Mouse (Mus musculus): Measurements from ENCODE around the gene Foxc1. TPM values are rescaled to one million over a fixed set of nuclear protein-coding genes. Genes with fewer than 3 reads are reported as not detected.

The Foxc1 gene
- total RNA-seq, 2 experiments from 2014 or later, result 6.7 to 6.9 TPM

DNA sequence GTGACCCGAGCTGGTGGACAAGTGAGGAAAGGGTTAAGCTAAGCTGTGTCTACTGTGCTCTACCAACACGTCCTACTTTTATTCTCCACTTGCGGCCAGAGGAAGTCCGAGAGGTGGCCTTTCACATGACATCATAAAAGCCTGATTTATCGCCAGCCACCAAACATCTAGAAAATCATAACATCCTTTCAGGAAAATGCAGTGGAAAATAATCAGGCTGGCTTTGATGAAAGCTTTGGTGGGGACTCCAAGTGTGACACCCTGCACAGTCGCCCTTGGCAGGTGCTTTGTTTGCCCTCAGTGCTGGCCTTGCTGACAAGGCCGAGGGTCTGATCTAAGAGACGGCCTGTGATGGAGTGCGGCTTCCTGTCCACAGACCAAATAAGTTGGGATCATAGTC, 23.9 kb downstream of the Foxc1 start:
- peak; percentile 40 for DNase-seq

- DNase-seq, result no peak
These were observed 29.4 kb downstream of the Foxc1 start for GRCm38 (mm10) chr13:31835802-31836201.

GRCm38 (mm10) chr13:31849258-31849971, 43.0 kb downstream of the Foxc1 start:
- DNase-seq, result no peak

- no peak for DNase-seq
These were observed 47.1 kb downstream of the Foxc1 start for GRCm38 (mm10) chr13:31853564-31853963.

- no peak for DNase-seq
These were observed 47.6 kb downstream of the Foxc1 start for GRCm38 (mm10) chr13:31854000-31854399.

GRCm38 (mm10) chr13:31860200-31860599, 53.8 kb downstream of the Foxc1 start:
- DNase-seq, result no peak

Other genes with a start within 250 kb of the Foxc1 start
- gene A530084C06Rik, start 247.3 kb upstream of the Foxc1 start, total RNA-seq (2021), result under 1 TPM; 0.09 TPM
- not detected for gene Foxf2, start 180.8 kb upstream of the Foxc1 start, total RNA-seq (2021)